ENCODE assay signal across 8 mouse cellular contexts in the genomic region with DNA sequence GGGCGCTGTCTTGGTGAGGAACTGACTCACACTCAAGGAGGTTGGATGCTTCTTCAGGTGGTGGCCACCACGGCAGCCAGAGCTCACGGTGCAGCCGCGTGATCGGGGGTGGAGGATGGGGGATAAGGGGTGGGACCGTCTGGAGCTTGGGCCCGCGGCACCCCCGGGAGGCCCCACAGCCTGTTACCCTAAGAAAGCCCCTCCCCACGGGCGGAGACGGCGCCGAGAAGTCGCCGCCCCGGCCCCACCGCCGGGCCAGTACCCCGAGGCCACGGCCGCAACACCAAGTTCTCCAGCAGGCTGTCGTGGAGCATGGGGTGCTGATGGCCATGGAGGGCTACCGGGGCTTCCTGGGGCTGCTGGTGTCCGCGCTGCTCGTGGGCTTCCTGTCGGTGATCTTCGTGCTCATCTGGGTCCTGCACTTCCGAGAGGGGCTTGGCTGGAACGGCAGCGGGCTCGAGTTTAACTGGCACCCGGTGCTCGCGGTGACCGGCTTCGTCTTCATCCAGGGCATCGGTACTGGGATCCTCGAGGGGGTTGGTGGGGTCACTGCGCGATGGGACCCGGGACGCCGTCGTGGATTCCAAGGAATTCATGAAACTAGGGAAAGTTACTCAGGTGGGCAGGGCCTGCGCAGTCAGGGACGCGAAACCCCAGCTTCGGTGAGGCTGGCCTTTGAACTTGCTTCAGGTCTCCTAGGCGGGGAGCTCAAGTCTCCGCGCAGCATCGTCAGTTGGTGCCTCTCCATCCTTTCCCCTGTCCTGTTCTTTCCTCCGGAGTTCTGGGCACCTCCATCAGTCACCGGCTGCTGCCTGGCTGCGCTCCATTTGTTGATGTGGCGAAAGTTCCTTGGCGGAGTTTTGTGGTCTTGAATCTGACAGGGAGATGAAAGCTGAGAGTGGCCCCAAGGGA. TPM values are rescaled to one million over a fixed set of nuclear protein-coding genes. Genes with fewer than 3 reads are reported as not detected.
DNase-seq lines count a peak whose midpoint lies in the region; ATAC-seq lines count a peak whose summit lies in the region.

A gene (plus strand): TSS at position 127 of the 912 bp plus-strand sequence.

- no peaks in the 10 kb centered on the region for H3K27me3 ChIP-seq in stomach, embryonic 14.5 days (ENCODE audit: control insufficient read depth, insufficient read depth, low read length)

- DNase-seq in right cerebral cortex, postnatal 14 days: peak; percentile 19
- DNase-seq in right cerebral cortex, postnatal 25 days: no peak
- DNase-seq in embryo, embryonic 9.5 days (ENCODE audit: extremely low spot score): peak; percentile 45
- DNase-seq in heart, adult 8-10 months (ENCODE audit: low spot score): peak; percentile 29
- peak; percentile 10 for DNase-seq in kidney, adult 9 months
- peak; percentile 70 for DNase-seq in lung, postnatal 10 days
- no peak for DNase-seq in left cerebral cortex, adult 8-10 months (ENCODE audit: low spot score in 2 of 2)

- H3K9ac ChIP-seq in stomach, embryonic 14.5 days (replicated peaks; ENCODE audit: low read depth, low read length): peak within 1 kb of the TSS; percentile 34

- no peaks in the 10 kb centered on the region for H3K9me3 ChIP-seq in stomach, embryonic 14.5 days (ENCODE audit: control insufficient read depth, low read depth, low read length)

- H3K4me3 ChIP-seq in stomach, embryonic 14.5 days (ENCODE audit: low read depth, low read length): peak within 1 kb of the TSS; percentile 60

- no peak within 1 kb of the TSS for H3K27ac ChIP-seq in stomach, embryonic 14.5 days (ENCODE audit: low read length)

- peak; percentile 74 for ATAC-seq in stomach, embryonic 14.5 days (ENCODE audit: insufficient number of reproducible peaks, insufficient read depth, low FRiP score, low read depth)

- H3K4me1 ChIP-seq in stomach, embryonic 14.5 days (ENCODE audit: control insufficient read depth, insufficient read depth, low read length): peaks cover 5% of the 10 kb centered on the region; the same call in 1 of the 2 replicates

- H3K36me3 ChIP-seq in stomach, embryonic 14.5 days (ENCODE audit: control insufficient read depth, insufficient read depth, low read length): no peaks in the 10 kb centered on the region

- H3K4me2 ChIP-seq in stomach, embryonic 14.5 days (replicated peaks; ENCODE audit: low read depth, low read length): peak within 1 kb of the TSS; percentile 62

- 2% methylated on average over 60 of the region's 60 CpGs for WGBS in stomach, embryonic 14.5 days

RNA-seq across cellular contexts. Expression of the gene that starts here (rescaled TPM):
- 1 to 10 TPM; 1.4 to 3.9 (median 1.6) TPM for total RNA-seq in heart, adult 8-10 months (2022)
- polyA plus RNA-seq in stomach, embryonic 14.5 days (2014; fragmentation: Nextera tagmentation; extraction: Ambion mirVana): 6.2 and 7.2 TPM in 2 replicates
- total RNA-seq in left cerebral cortex, adult 8-10 months (2022): 1 to 10 TPM in 3 of 4 experiments, under 1 TPM in 1; 0.93 to 2.9 (median 1.5) TPM

Comparison
In these comparisons a context has a peak if more than half of its experiments do, and no peak if none do; other contexts are left out.
1. DNase-seq: peak in right cerebral cortex, postnatal 14 days (single experiment), embryo, embryonic 9.5 days (single experiment), heart, adult 8-10 months (single experiment), kidney, adult 9 months (single experiment) and lung, postnatal 10 days (single experiment); none in right cerebral cortex, postnatal 25 days (single experiment) and left cerebral cortex, adult 8-10 months (0 of 2).